Mouse (Mus musculus) lung, embryonic 14.5 days (tissue): Measurements from ENCODE around the gene Pdp2. TPM values are rescaled to one million over a fixed set of nuclear protein-coding genes. Genes with fewer than 3 reads are reported as not detected.

Source experiments
- ATAC-seq: fragments of 200-750 bp; cut with Nextera tagmentation; 2 replicates; pipeline ENCODE4 v1.8.0; 2017; ENCODE audit warnings: mild to moderate bottlenecking, moderate TSS enrichment, moderate library complexity; ENCODE audit not compliant: insufficient read depth
- DNase-seq: peaks from one replicate; pipeline ENCODE4 v3.0.0-alpha.2; 2015
- H3K27ac ChIP-seq: fragments of 300-500 bp; sonication (generic); 2 replicates; pipeline ENCODE4 v1.5.1; 2014; ENCODE audit warnings: low read depth, mild to moderate bottlenecking, moderate library complexity
- H3K27me3 ChIP-seq: fragments of 300-500 bp; sonication (generic); 2 replicates; pipeline ENCODE4 v1.6.1; 2014; ENCODE audit warnings: low read length, control low read depth; ENCODE audit not compliant: insufficient read depth
- H3K36me3 ChIP-seq: fragments of 300-500 bp; sonication (generic); 2 replicates; pipeline ENCODE4 v1.6.1; 2014; ENCODE audit warnings: control low read depth; ENCODE audit not compliant: insufficient read depth
- H3K4me1 ChIP-seq: fragments of 300-500 bp; sonication (generic); 2 replicates; pipeline ENCODE4 v1.6.1; 2014; ENCODE audit warnings: antibody characterized with exemption, control low read depth; ENCODE audit not compliant: insufficient read depth
- H3K4me2 ChIP-seq: fragments of 300-500 bp; sonication (generic); 2 replicates; pipeline ENCODE4 v1.6.1; 2014; ENCODE audit warnings: mild to moderate bottlenecking
- H3K4me3 ChIP-seq: fragments of 300-500 bp; sonication (generic); 2 replicates; pipeline ENCODE4 v1.5.1; 2014; ENCODE audit warnings: low read depth, low read length
- H3K9ac ChIP-seq: fragments of 300-500 bp; sonication (generic); 2 replicates; pipeline ENCODE4 v1.6.1; 2014
- H3K9me3 ChIP-seq: fragments of 300-500 bp; sonication (generic); 2 replicates; pipeline ENCODE4 v1.6.1; 2016; ENCODE audit warnings: low read depth, low read length, control low read depth
- CTCF ChIP-seq: IDR thresholded peaks from 2 replicates; pipeline ENCODE4 v1.5.1; 2016; ENCODE audit warnings: antibody characterized with exemption, low read depth
- WGBS: fragments of 180-500 bp; shearing (Covaris S2); extraction: QIAGEN DNeasy Blood & Tissue Kit; methylation state at CpG from one replicate; pipeline ENCODE4 v1.1.7; 2014; 5-methylcytosine and 5-hydroxymethylcytosine counted together
- polyA plus RNA-seq: library from polyadenylated mRNA; unstranded; fragments of >200 nt; fragmentation: Nextera tagmentation; extraction: Ambion mirVana; gene quantifications from 2 replicates; pipeline ENCODE4 v1.2.1, GENCODE M21; 2014

Gene Pdp2
- polyA plus RNA-seq, 1 experiment from 2014 or later, result 10.3 TPM

- ATAC-seq (no peak), DNase-seq (no peak)
- H3K4me2 ChIP-seq, result no peak overlapping the region
- H3K27me3 ChIP-seq, result peaks cover 12% of the 10 kb centered on the region; the same call in 1 of the 2 replicates
- no peak for TF ChIP-seq CTCF
- H3K4me1 ChIP-seq, result peaks cover 13% of the 10 kb centered on the region
- H3K4me3 ChIP-seq, result no peak overlapping the region
- no peaks in the 10 kb centered on the region for H3K9me3 ChIP-seq
- H3K36me3 ChIP-seq, result no peaks in the 10 kb centered on the region
- no peak overlapping the region for H3K27ac ChIP-seq
- 65% methylated on average over 4 of the region's 4 CpGs for WGBS
- H3K9ac ChIP-seq, result no peak overlapping the region
Measured at GRCm38 (mm10) chr8:104627065-104627740, 36.0 kb downstream of the Pdp2 start.

- TF ChIP-seq CTCF, result no peak
- no peak overlapping the region for H3K9ac ChIP-seq
Measured at GRCm38 (mm10) chr8:104628402-104628801, 37.2 kb downstream of the Pdp2 start.

GRCm38 (mm10) chr8:104629306-104630110 lies 38.3 kb downstream of the Pdp2 start:
- peak overlapping the region; percentile 68; the same call in 1 of the 2 replicates for H3K4me2 ChIP-seq

More at GRCm38 (mm10) chr8:104628402-104628801, 37.2 kb downstream of the Pdp2 start:
- no peak overlapping the region for H3K4me2 ChIP-seq
- H3K27me3 ChIP-seq, result peaks cover 12% of the 10 kb centered on the region; the same call in 1 of the 2 replicates
- peaks cover 14% of the 10 kb centered on the region for H3K4me1 ChIP-seq
- H3K4me3 ChIP-seq, result no peak overlapping the region
- 92% methylated on average over 21 of the region's 21 CpGs for WGBS
- no peaks in the 10 kb centered on the region for H3K36me3 ChIP-seq
- no peaks in the 10 kb centered on the region for H3K9me3 ChIP-seq
- no peak overlapping the region for H3K27ac ChIP-seq
- DNase-seq, result no peak
- no peak for ATAC-seq

GRCm38 (mm10) chr8:104630111-104630479 lies 38.8 kb downstream of the Pdp2 start:
- H3K27me3 ChIP-seq, result peaks cover 12% of the 10 kb centered on the region; the same call in 1 of the 2 replicates
- H3K4me2 ChIP-seq, result peak overlapping the region; percentile 68
- H3K27ac ChIP-seq, result no peak overlapping the region; the same call in 1 of the 2 replicates
- ATAC-seq (no peak), DNase-seq (no peak)
- H3K9me3 ChIP-seq, result no peaks in the 10 kb centered on the region
- H3K9ac ChIP-seq, result peak overlapping the region; percentile 49
- H3K4me3 ChIP-seq, result peak overlapping the region; percentile 39
- no peaks in the 10 kb centered on the region for H3K36me3 ChIP-seq
- 29% methylated on average over 8 of the region's 8 CpGs for WGBS
- H3K4me1 ChIP-seq, result peaks cover 14% of the 10 kb centered on the region
- TF ChIP-seq CTCF, result no peak

More at GRCm38 (mm10) chr8:104629306-104630110, 38.3 kb downstream of the Pdp2 start:
- Histone ChIP-seq H3K36me3 (no peaks in the 10 kb centered on the region), H3K27ac (no peak overlapping the region; the same call in 1 of the 2 replicates), H3K4me3 (peak overlapping the region; percentile 39), H3K9ac (no peak overlapping the region; the same call in 1 of the 2 replicates), H3K9me3 (no peaks in the 10 kb centered on the region), H3K4me1 (peaks cover 14% of the 10 kb centered on the region), H3K27me3 (peaks cover 12% of the 10 kb centered on the region; the same call in 1 of the 2 replicates)
- 64% methylated on average over 22 of the region's 22 CpGs for WGBS
- DNase-seq (peak; percentile 26), ATAC-seq (no peak)
- TF ChIP-seq CTCF, result no peak

GRCm38 (mm10) chr8:104630574-104630973 lies 39.3 kb downstream of the Pdp2 start:
- no peaks in the 10 kb centered on the region for H3K9me3 ChIP-seq
- peaks cover 14% of the 10 kb centered on the region for H3K4me1 ChIP-seq
- ATAC-seq (peak; percentile 28; the same call in 1 of the 2 replicates), DNase-seq (no peak)
- WGBS, result under 1% methylated on average over 36 of the region's 36 CpGs
- peak overlapping the region; percentile 39 for H3K4me3 ChIP-seq
- peak overlapping the region; percentile 49 for H3K9ac ChIP-seq
- peak overlapping the region; percentile 68 for H3K4me2 ChIP-seq
- peak overlapping the region; percentile 42; the same call in 1 of the 2 replicates for H3K27ac ChIP-seq
- no peak for TF ChIP-seq CTCF
- peaks cover 12% of the 10 kb centered on the region; the same call in 1 of the 2 replicates for H3K27me3 ChIP-seq
- H3K36me3 ChIP-seq, result no peaks in the 10 kb centered on the region

- Histone ChIP-seq H3K9ac (peak within 1 kb of the TSS; percentile 49), H3K4me2 (peak within 1 kb of the TSS; percentile 68), H3K9me3 (no peaks in the 10 kb centered on the region), H3K4me3 (peak within 1 kb of the TSS; percentile 39), H3K36me3 (0 out of 2 replicates have a peak, but pooled peaks cover 3% of the 10 kb centered on the region), H3K27me3 (peaks cover 12% of the 10 kb centered on the region; the same call in 1 of the 2 replicates), H3K27ac (peak within 1 kb of the TSS; percentile 63; the same call in 1 of the 2 replicates), H3K4me1 (peaks cover 14% of the 10 kb centered on the region)
- ATAC-seq (peak; percentile 71), DNase-seq (peak; percentile 70)
- no peak for TF ChIP-seq CTCF
- 1% methylated on average over 26 of the region's 28 CpGs for WGBS
Measured at GRCm38 (mm10) chr8:104630981-104631663, 39.9 kb downstream of the Pdp2 start, which contains the start of gene Rrad. Gene Rrad, minus strand, starts transcription at chr8:104631327.
